Mouse (Mus musculus) lung, embryonic 16.5 days (tissue): ENCODE data around the gene Clic1. TPM values are rescaled to one million over a fixed set of nuclear protein-coding genes. Genes with fewer than 3 reads are reported as not detected.
A peak's percentile ranks its signal among the peaks of the same experiment; 100 is the strongest.

Experiments used
- ATAC-seq: fragments of 200-750 bp; cut with Nextera tagmentation; 2 replicates; pipeline ENCODE4 v1.8.0; 2017; ENCODE audit warnings: low read depth, mild to moderate bottlenecking, moderate library complexity
- H3K27ac ChIP-seq: fragments of 300-500 bp; sonication (generic); 2 replicates; pipeline ENCODE4 v1.5.1; 2014; ENCODE audit warnings: mild to moderate bottlenecking, control low read depth, low read length
- H3K27me3 ChIP-seq: fragments of 300-500 bp; sonication (generic); 2 replicates; pipeline ENCODE4 v1.6.1; 2014; ENCODE audit warnings: low read depth, low read length, mixed read lengths; ENCODE audit not compliant: control insufficient read depth, insufficient read depth
- H3K36me3 ChIP-seq: fragments of 300-500 bp; sonication (generic); 2 replicates; pipeline ENCODE4 v1.6.1; 2014; ENCODE audit warnings: low read length; ENCODE audit not compliant: control insufficient read depth, insufficient read depth
- H3K4me1 ChIP-seq: fragments of 300-500 bp; sonication (generic); replicated peaks from 2 replicates; pipeline ENCODE4 v1.6.1; 2014; ENCODE audit warnings: low read length, mixed read lengths; ENCODE audit not compliant: control insufficient read depth, insufficient read depth
- H3K4me2 ChIP-seq: fragments of 300-500 bp; sonication (generic); 2 replicates; pipeline ENCODE4 v1.6.1; 2014; ENCODE audit warnings: low read depth, low read length, control low read depth
- H3K4me3 ChIP-seq: fragments of 300-500 bp; sonication (generic); 2 replicates; pipeline ENCODE4 v1.5.1; 2014; ENCODE audit warnings: mild to moderate bottlenecking, low read length, control low read depth
- H3K9ac ChIP-seq: fragments of 300-500 bp; sonication (generic); 2 replicates; pipeline ENCODE4 v1.6.1; 2014; ENCODE audit warnings: low read length, control low read depth
- H3K9me3 ChIP-seq: fragments of 300-500 bp; sonication (generic); 2 replicates; pipeline ENCODE4 v1.6.1; 2016; ENCODE audit warnings: low read length; ENCODE audit not compliant: control insufficient read depth
- WGBS: fragments of 180-500 bp; shearing (Covaris S2); extraction: QIAGEN DNeasy Blood & Tissue Kit; methylation state at CpG from one replicate; pipeline ENCODE4 v1.1.7; 2014; 5-methylcytosine and 5-hydroxymethylcytosine counted together
- polyA plus RNA-seq: library from polyadenylated mRNA; unstranded; fragments of >200 nt; fragmentation: Nextera tagmentation; extraction: Ambion mirVana; gene quantifications from 2 replicates; pipeline ENCODE4 v1.2.1, GENCODE M21; 2015

Clic1 gene
- polyA plus RNA-seq, 1 experiment from 2014 or later, result 298 TPM

DNA sequence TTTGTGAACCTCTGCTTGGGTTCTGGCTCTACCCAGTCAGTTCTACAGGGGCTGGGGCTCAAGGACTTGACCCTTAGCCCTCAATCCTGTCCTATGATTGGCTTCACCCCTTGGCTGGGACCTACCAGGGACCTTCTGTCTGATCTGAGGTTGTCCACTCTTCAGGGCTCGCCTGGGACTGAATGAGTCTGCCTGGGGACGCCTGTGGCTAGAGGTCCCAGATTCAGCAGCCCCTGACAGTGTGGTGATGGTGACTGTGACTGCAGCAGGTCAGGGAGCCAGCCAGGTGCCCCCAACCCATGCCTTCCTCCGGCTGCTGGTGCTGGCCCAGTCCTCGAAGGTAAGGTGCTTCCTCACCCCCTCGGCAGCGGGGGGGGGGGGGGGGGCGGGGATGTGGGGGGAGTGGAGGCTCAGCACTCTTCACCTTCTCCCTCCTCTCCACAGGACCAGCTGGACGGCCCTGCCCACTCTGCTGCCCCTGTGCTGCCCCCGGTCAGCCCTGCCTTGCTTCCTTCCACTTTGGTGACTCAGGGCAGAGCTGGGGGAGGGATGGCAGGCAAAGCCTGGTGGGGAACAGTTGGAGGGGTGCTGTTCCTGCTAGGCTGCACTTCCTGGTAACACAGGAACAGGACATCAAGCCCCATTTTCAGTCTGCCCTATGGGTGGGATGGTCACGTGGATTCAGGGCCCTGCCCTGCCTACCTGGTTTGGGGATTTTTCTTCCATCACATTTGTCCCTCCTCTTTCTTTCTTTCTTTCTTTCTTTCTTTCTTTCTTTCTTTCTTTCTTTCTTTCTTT is 24.9 kb upstream of the Clic1 start:
- no peak for ATAC-seq

DNA sequence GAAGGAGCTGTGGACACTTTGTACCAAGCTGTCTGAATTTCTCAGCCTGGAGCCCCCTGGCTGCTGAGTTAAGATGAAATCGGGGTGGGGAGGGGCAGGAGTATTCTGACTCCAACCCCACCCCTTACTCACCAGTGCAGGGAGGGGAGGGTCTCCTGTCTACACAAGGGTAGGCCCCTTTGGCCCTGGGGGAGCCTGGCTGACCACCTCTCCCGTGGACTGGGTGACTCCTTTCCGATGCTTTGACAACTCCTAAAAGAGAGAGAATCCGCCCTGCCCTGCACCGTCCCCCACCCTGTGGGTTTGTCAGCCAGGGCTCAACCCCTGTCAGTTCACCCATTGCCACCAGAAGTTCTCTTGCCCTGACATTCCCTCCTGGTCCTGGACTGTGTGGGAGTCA is 23.6 kb upstream of the Clic1 start:
- Histone ChIP-seq H3K36me3 (no peaks in the 10 kb centered on the region), H3K4me3 (no peak overlapping the region), H3K9me3 (no peaks in the 10 kb centered on the region), H3K27ac (no peak overlapping the region), H3K4me1 (peaks cover 6% of the 10 kb centered on the region), H3K9ac (no peak overlapping the region), H3K4me2 (no peak overlapping the region), H3K27me3 (no peaks in the 10 kb centered on the region)
- 74% methylated on average over 5 of the region's 5 CpGs for WGBS
- no peak for ATAC-seq

More for the DNA sequence above, 24.9 kb upstream of the Clic1 start:
- H3K9ac ChIP-seq, result no peak overlapping the region
- no peaks in the 10 kb centered on the region for H3K9me3 ChIP-seq
- H3K27ac ChIP-seq, result no peak overlapping the region
- WGBS, result 42% methylated on average over 8 of the region's 10 CpGs
- peaks cover 6% of the 10 kb centered on the region for H3K4me1 ChIP-seq
- H3K27me3 ChIP-seq, result no peaks in the 10 kb centered on the region
- H3K4me3 ChIP-seq, result no peak overlapping the region
- H3K4me2 ChIP-seq, result no peak overlapping the region
- H3K36me3 ChIP-seq, result no peaks in the 10 kb centered on the region

DNA sequence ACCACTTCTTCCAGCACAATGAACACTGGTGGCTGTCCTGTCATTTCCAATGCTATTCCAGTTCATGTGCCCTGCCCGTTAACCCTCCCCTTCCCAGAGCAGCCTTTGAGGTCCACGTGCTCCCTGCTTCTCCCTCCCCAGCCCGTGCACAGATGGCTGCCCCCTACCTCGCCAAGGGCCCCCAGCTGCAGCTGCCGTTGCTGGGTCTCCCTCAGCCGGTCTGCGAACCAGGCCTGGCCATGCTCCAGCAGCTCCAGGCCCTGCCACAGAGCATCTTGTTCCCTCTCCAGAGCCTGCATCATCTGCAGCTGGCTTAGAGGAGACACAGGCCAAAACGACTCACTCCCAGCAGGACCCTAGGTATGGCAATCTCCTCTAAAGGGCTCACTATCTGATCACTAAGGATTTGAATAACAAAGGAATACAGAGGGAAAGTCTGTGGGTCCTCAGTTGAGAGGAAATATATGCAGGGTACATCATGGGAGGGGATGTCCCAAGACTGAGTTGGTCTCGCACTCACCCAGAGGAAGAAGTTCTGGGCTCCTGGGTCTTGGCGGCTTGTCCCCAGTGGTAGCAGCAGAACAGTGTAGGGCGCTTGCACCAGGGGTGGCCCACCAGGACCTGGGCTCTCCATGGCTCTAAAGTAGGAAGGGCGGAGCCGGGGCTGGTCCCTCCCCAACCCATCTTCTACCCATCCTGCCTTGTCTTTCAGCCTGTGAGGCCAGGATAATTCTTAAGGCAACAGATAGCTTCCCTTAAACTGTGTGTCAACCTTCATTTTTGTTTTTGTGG is 22.3 kb upstream of the Clic1 start, which contains the start of gene Sapcd1:
Sapcd1 (minus strand) TSS at position 740 of the 792 bp plus-strand sequence.
- no peak within 1 kb of the TSS for H3K4me3 ChIP-seq
- WGBS, result 37% methylated on average over 13 of the region's 13 CpGs
- peak within 1 kb of the TSS; percentile 47 for H3K9ac ChIP-seq
- H3K4me2 ChIP-seq, result peak within 1 kb of the TSS; percentile 18; the same call in 1 of the 2 replicates
- H3K4me1 ChIP-seq, result peaks cover 6% of the 10 kb centered on the region
- no peaks in the 10 kb centered on the region for H3K36me3 ChIP-seq
- peak within 1 kb of the TSS; percentile 26 for H3K27ac ChIP-seq
- no peaks in the 10 kb centered on the region for H3K9me3 ChIP-seq
- H3K27me3 ChIP-seq, result no peaks in the 10 kb centered on the region
- ATAC-seq, result peak; percentile 57

DNA sequence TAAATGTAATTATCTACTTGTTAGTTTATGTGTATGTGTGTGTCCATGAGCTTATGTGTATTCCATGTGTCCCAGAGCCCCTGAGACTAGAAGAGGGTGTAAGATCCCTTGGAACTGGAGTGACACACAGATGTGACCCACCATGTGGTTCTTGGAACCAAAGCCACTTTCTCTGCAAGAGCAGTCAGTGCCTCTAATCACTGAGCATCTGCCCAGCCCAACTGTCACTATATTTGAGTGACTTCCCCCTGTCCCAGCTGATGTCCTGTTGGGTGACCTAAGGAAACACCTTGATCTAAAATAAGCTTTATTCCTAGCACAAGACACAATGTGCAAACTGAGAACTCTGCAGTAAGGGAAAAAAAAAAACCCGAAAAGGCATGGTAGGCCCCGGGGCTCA is 21.5 kb upstream of the Clic1 start:
- no peak for ATAC-seq
- Histone ChIP-seq H3K4me2 (no peak overlapping the region), H3K27ac (no peak overlapping the region), H3K36me3 (no peaks in the 10 kb centered on the region), H3K27me3 (no peaks in the 10 kb centered on the region), H3K9ac (no peak overlapping the region), H3K4me1 (peaks cover 6% of the 10 kb centered on the region), H3K9me3 (no peaks in the 10 kb centered on the region), H3K4me3 (no peak overlapping the region)
- 74% methylated on average over 2 of the region's 2 CpGs for WGBS

DNA sequence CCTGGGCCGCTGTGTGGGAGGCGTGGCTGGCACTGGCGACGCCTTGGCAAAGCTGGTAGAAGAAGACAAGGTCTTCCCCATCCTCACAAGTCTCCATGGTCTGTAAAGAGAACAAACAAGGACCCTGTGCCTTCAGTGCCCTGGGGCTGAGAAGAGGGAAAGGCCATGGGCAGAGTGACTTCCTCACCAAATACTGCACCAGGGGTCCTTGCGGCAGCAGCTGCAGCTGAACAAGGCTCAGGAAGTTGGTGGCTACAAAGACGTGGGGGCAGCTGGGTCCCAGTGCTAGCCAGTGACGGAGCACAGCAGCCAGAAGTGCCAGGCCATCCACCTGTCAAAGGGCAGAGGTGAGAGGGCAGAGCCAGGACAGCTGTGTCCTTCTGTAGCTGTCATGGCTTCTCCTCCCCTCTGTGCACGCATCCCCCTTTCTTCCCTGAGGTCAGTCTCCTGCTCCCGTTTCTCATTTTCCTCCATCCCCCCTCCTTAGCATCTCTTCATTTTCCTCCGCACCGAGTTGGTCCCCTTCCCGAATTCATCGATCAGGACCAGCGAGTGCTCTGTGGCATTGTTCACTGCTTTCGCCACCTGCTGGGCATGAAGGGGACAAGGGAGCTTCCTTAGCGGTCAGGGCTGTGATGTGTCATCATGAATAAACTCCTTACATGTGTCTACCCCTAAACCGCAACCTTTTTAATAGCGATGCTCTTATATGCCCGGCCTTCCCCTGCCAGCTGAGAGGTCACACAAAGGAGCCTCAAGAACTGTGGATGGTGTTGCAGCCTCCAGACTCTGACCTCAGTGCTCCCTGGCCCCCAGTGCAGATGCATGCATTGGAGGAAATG is 19.9 kb upstream of the Clic1 start:
- Histone ChIP-seq H3K4me2 (no peak overlapping the region), H3K27ac (no peak overlapping the region), H3K9ac (no peak overlapping the region)

DNA sequence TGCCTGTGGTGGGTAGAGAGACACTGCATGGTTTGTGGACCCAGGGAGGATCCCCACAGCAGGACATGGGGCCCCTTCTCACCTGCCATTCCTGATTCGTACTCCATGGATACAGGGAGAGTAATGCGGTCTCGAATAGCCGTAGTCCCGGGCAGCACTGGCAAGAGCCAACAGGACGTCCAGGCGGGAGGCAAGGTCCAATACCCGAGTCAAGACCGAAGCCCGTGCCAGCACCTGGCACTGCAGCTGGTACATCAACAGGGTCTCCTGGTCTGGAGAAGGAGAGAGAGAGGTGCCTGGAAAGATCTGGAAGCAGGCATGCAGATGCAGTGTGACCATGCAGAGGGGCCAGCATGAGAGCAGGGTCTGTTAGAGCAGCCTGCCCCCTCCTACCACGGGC is 18.5 kb upstream of the Clic1 start:
- no peak overlapping the region for H3K4me2 ChIP-seq
- no peaks in the 10 kb centered on the region for H3K36me3 ChIP-seq
- H3K4me3 ChIP-seq, result no peak overlapping the region
- H3K4me1 ChIP-seq, result peaks cover 3% of the 10 kb centered on the region
- H3K27me3 ChIP-seq, result no peaks in the 10 kb centered on the region
- ATAC-seq, result no peak
- 86% methylated on average over 11 of the region's 11 CpGs for WGBS
- H3K9ac ChIP-seq, result no peak overlapping the region
- no peak overlapping the region for H3K27ac ChIP-seq
- H3K9me3 ChIP-seq, result no peaks in the 10 kb centered on the region

More for the DNA sequence above, 19.9 kb upstream of the Clic1 start:
- Histone ChIP-seq H3K4me1 (peaks cover 5% of the 10 kb centered on the region), H3K4me3 (no peak overlapping the region), H3K27me3 (no peaks in the 10 kb centered on the region), H3K9me3 (no peaks in the 10 kb centered on the region), H3K36me3 (no peaks in the 10 kb centered on the region)
- ATAC-seq, result no peak
- WGBS, result 30% methylated on average over 19 of the region's 19 CpGs

DNA sequence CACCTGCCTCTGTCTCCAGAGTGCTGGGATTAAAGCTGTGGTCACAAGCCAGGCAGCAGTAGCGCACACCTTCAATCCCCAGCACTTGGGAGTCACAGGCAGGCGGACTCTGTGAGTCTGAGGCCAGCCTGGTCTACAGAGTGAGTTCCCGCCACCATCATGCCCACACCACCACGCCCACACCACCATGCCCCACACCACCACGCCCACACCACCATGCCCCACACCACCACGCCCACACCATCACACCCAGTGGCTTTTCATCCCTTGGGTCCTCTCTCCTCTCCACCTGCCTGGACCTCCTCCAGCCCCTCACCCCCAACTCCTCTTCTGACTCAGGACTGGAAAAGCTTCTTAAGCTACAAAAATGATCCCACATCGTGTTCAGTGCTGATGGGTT is 17.9 kb upstream of the Clic1 start:
- ATAC-seq, result no peak
- H3K4me1 ChIP-seq, result peaks cover 3% of the 10 kb centered on the region
- no peak overlapping the region for H3K4me2 ChIP-seq
- H3K27me3 ChIP-seq, result no peaks in the 10 kb centered on the region
- H3K9ac ChIP-seq, result no peak overlapping the region
- H3K4me3 ChIP-seq, result no peak overlapping the region
- no peaks in the 10 kb centered on the region for H3K9me3 ChIP-seq
- H3K36me3 ChIP-seq, result no peaks in the 10 kb centered on the region
- 74% methylated on average over 7 of the region's 7 CpGs for WGBS
- H3K27ac ChIP-seq, result no peak overlapping the region

DNA sequence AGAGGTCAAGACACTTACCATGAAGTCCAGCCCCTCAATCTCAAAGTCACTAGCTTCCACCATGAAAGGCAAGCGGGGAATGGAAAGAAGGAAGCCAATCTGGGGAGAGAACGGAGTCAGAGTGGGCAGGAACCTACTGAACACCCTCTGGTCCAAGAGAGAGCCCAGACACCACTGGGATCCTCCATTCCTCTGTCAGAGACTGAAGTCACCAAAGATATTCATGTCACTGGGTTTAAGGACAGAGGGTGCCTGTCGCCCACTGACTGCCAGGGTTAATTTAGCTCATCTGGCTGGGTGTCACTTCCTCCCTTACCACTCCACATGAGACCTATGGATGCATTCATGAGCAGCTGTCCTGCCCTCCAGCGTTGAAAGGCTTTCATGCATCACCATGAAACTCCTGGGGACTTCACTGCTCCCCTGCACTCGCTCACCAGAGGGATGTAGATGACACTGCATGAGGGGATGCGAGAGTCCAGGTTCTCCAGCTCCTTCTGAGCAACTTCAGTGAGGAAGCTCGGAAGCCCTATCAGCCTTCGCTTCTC is 17.4 kb upstream of the Clic1 start:
- Histone ChIP-seq H3K4me1 (peaks cover under 1% of the 10 kb centered on the region), H3K9me3 (no peaks in the 10 kb centered on the region), H3K4me3 (no peak overlapping the region), H3K4me2 (no peak overlapping the region), H3K27ac (no peak overlapping the region), H3K9ac (no peak overlapping the region), H3K36me3 (no peaks in the 10 kb centered on the region), H3K27me3 (no peaks in the 10 kb centered on the region)
- 60% methylated on average over 8 of the region's 8 CpGs for WGBS
- no peak for ATAC-seq
